Mouse (Mus musculus) MEL (cell line): Measurements from ENCODE around the gene Cenpb. TPM values are rescaled to one million over a fixed set of nuclear protein-coding genes. Genes with fewer than 3 reads are reported as not detected.

Experiments used
- DNase-seq: peaks from one replicate; pipeline ENCODE4 v3.0.0; 2011; ENCODE audit warnings: low read depth, low spot score
- H3K27ac ChIP-seq: 2 replicates; pipeline ENCODE4 v1.5.1; 2012; ENCODE audit warnings: low read depth, mild to moderate bottlenecking, control low read depth, low read length, moderate library complexity; ENCODE audit not compliant: control insufficient read depth
- H3K27me3 ChIP-seq, 2 experiments: fragments of 150-350 bp in 1 of 2; sonication (generic) in 1 of 2; 2 replicates each; pipeline ENCODE4 v1.6.1; 2012; ENCODE audit warnings: low read length in 2 of 2, mild to moderate bottlenecking in 2 of 2, improper control_type of control experiment in 1 of 2, moderate library complexity in 1 of 2; ENCODE audit not compliant: insufficient read depth in 2 of 2, control insufficient read depth in 1 of 2
- H3K36me3 ChIP-seq, 2 experiments: 2 replicates each; pipeline ENCODE4 v1.6.1; 2012 to 2014; ENCODE audit warnings: low read length in 2 of 2, improper control_type of control experiment in 1 of 2, inconsistent platforms in 1 of 2, mild to moderate bottlenecking in 1 of 2; ENCODE audit not compliant: insufficient read depth in 2 of 2, control insufficient read depth in 1 of 2
- H3K4me1 ChIP-seq, 2 experiments: fragments of 150-350 bp in 1 of 2; sonication (generic) in 1 of 2; 2 replicates each; pipeline ENCODE4 v1.6.1; 2012; ENCODE audit warnings: low read length in 2 of 2, improper control_type of control experiment in 1 of 2, mild to moderate bottlenecking in 1 of 2; ENCODE audit not compliant: insufficient read depth in 2 of 2, control insufficient read depth in 1 of 2
- H3K4me3 ChIP-seq, 2 experiments: fragments of 150-350 bp in 1 of 2; sonication (generic) in 1 of 2; 2 replicates each; pipeline ENCODE4 v1.5.1; 2012; ENCODE audit warnings: low read depth in 2 of 2, low read length in 2 of 2, mild to moderate bottlenecking in 2 of 2, moderate library complexity in 2 of 2, control low read depth in 1 of 2, improper control_type of control experiment in 1 of 2; ENCODE audit not compliant: control insufficient read depth in 1 of 2, insufficient read depth in 1 of 2
- H3K79me2 ChIP-seq: 2 replicates; pipeline ENCODE4 v1.6.1; 2012; ENCODE audit warnings: mild to moderate bottlenecking, low read length, moderate library complexity; ENCODE audit not compliant: control insufficient read depth, poor library complexity, insufficient read depth
- H3K9ac ChIP-seq: 2 replicates; pipeline ENCODE4 v1.6.1; 2012; ENCODE audit warnings: low read depth, mild to moderate bottlenecking, control low read depth, low read length, moderate library complexity; ENCODE audit not compliant: control insufficient read depth, poor library complexity, severe bottlenecking
- H3K9me3 ChIP-seq: fragments of 150-350 bp; sonication (generic); replicated peaks from 2 replicates; pipeline ENCODE4 v1.6.1; 2012; ENCODE audit warnings: mild to moderate bottlenecking, low read length, improper control_type of control experiment, moderate library complexity; ENCODE audit not compliant: insufficient read depth
- E2F4 ChIP-seq: IDR thresholded peaks from 2 replicates; pipeline ENCODE4 v1.6.1; 2011; ENCODE audit warnings: low read depth, low read length, improper control_type of control experiment, borderline replicate concordance
- ELF1 ChIP-seq: IDR thresholded peaks from 2 replicates; pipeline ENCODE4 v1.6.1; 2014; ENCODE audit warnings: low read depth, mild to moderate bottlenecking, inconsistent platforms, low read length, improper control_type of control experiment, moderate library complexity
- EP300 ChIP-seq, 2 experiments: IDR thresholded peaks; 2 replicates each; pipeline ENCODE4 v1.6.1; 2011; ENCODE audit warnings: improper control_type of control experiment in 2 of 2, low read length in 2 of 2, low read depth in 1 of 2, mild to moderate bottlenecking in 1 of 2
- ETS1 ChIP-seq: IDR thresholded peaks from 2 replicates; pipeline ENCODE4 v1.6.1; 2012; ENCODE audit warnings: low read depth, mild to moderate bottlenecking, inconsistent platforms, low read length, improper control_type of control experiment, moderate library complexity
- GABPA ChIP-seq: IDR thresholded peaks from 2 replicates; pipeline ENCODE4 v1.6.1; 2012; ENCODE audit warnings: low read depth, mild to moderate bottlenecking, inconsistent platforms, low read length, improper control_type of control experiment, moderate library complexity
- GATA1 ChIP-seq: IDR thresholded peaks from 2 replicates; pipeline ENCODE4 v1.6.1; 2011; ENCODE audit warnings: low read depth, low read length, improper control_type of control experiment
- HCFC1 ChIP-seq: IDR thresholded peaks from 2 replicates; pipeline ENCODE4 v1.6.1; 2012; ENCODE audit warnings: low read depth, mild to moderate bottlenecking, inconsistent platforms, low read length, improper control_type of control experiment, moderate library complexity
- KAT2A ChIP-seq: conservative IDR thresholded peaks from 2 replicates; pipeline ENCODE4 v1.6.1; 2012; ENCODE audit warnings: low read depth, low read length, improper control_type of control experiment, inconsistent platforms
- MAX ChIP-seq: IDR thresholded peaks from 2 replicates; pipeline ENCODE4 v1.6.1; 2011; ENCODE audit warnings: low read length, improper control_type of control experiment
- MAZ ChIP-seq: IDR thresholded peaks from 2 replicates; pipeline ENCODE4 v1.6.1; 2012; ENCODE audit warnings: low read depth, mild to moderate bottlenecking, inconsistent platforms, low read length, improper control_type of control experiment
- MXI1 ChIP-seq: IDR thresholded peaks from 2 replicates; pipeline ENCODE4 v1.6.1; 2011; ENCODE audit warnings: mild to moderate bottlenecking, low read depth, low read length, improper control_type of control experiment
- MYB ChIP-seq: IDR thresholded peaks from 2 replicates; pipeline ENCODE4 v1.6.1; 2011; ENCODE audit warnings: mild to moderate bottlenecking, low read depth, low read length, improper control_type of control experiment
- MYC ChIP-seq: IDR thresholded peaks from 2 replicates; pipeline ENCODE4 v1.6.1; 2011; ENCODE audit warnings: low read depth, mild to moderate bottlenecking, low read length, improper control_type of control experiment, moderate library complexity
- NELFE ChIP-seq: IDR thresholded peaks from 2 replicates; pipeline ENCODE4 v1.6.1; 2011; ENCODE audit warnings: low read depth, low read length, improper control_type of control experiment
- NRF1 ChIP-seq: IDR thresholded peaks from 2 replicates; pipeline ENCODE4 v1.6.1; 2014; ENCODE audit warnings: low read depth, mild to moderate bottlenecking, inconsistent platforms, low read length, improper control_type of control experiment, moderate library complexity; ENCODE audit not compliant: poor library complexity, insufficient read depth, severe bottlenecking
- POLR2A ChIP-seq, 2 experiments: IDR thresholded peaks; 2 replicates each; pipeline ENCODE4 v1.6.1; 2011 to 2012; ENCODE audit warnings: low read length in 2 of 2, mild to moderate bottlenecking in 2 of 2, control low read depth in 1 of 2, improper control_type of control experiment in 1 of 2, low read depth in 1 of 2, moderate library complexity in 1 of 2; ENCODE audit not compliant: control insufficient read depth in 1 of 2, insufficient read depth in 1 of 2, poor library complexity in 1 of 2
- POLR2AphosphoS2 ChIP-seq: IDR thresholded peaks from 2 replicates; pipeline ENCODE4 v1.6.1; 2011; ENCODE audit warnings: low read length, improper control_type of control experiment
- POLR2AphosphoS5 ChIP-seq: IDR thresholded peaks from 2 replicates; pipeline ENCODE4 v1.6.1; 2012; ENCODE audit warnings: low read depth, borderline replicate concordance, mild to moderate bottlenecking, inconsistent platforms, low read length, moderate library complexity, mixed read lengths
- RAD21 ChIP-seq: IDR thresholded peaks from 2 replicates; pipeline ENCODE4 v1.6.1; 2011; ENCODE audit warnings: mild to moderate bottlenecking, low read depth, low read length, improper control_type of control experiment
- RCOR1 ChIP-seq: IDR thresholded peaks from 2 replicates; pipeline ENCODE4 v1.6.1; 2012; ENCODE audit warnings: low read depth, mild to moderate bottlenecking, inconsistent platforms, low read length, improper control_type of control experiment
- SIN3A ChIP-seq: IDR thresholded peaks from 2 replicates; pipeline ENCODE4 v1.6.1; 2012; ENCODE audit warnings: low read length, improper control_type of control experiment, inconsistent platforms
- SMC3 ChIP-seq: IDR thresholded peaks from 2 replicates; pipeline ENCODE4 v1.6.1; 2011; ENCODE audit warnings: low read depth, low read length, improper control_type of control experiment
- TAL1 ChIP-seq: IDR thresholded peaks from 2 replicates; pipeline ENCODE4 v1.6.1; 2012; ENCODE audit warnings: mild to moderate bottlenecking, inconsistent platforms, low read length, moderate library complexity, mixed read lengths
- TBP ChIP-seq: IDR thresholded peaks from 2 replicates; pipeline ENCODE4 v1.8.0; 2011; ENCODE audit warnings: low read depth, low read length, improper control_type of control experiment
- UBTF ChIP-seq: IDR thresholded peaks from 2 replicates; pipeline ENCODE4 v1.6.1; 2012; ENCODE audit warnings: low read depth, mild to moderate bottlenecking, inconsistent platforms, low read length, improper control_type of control experiment, moderate library complexity, borderline replicate concordance; ENCODE audit not compliant: insufficient read depth
- USF1 ChIP-seq: IDR thresholded peaks from 2 replicates; pipeline ENCODE4 v1.6.1; 2014; ENCODE audit warnings: low read depth, mild to moderate bottlenecking, inconsistent platforms, low read length, improper control_type of control experiment, moderate library complexity
- USF2 ChIP-seq, 2 experiments: IDR thresholded peaks; 2 replicates each; pipeline ENCODE4 v1.6.1; 2011 to 2012; ENCODE audit warnings: improper control_type of control experiment in 2 of 2, low read length in 2 of 2, borderline replicate concordance in 1 of 2, inconsistent platforms in 1 of 2, low read depth in 1 of 2, mild to moderate bottlenecking in 1 of 2; ENCODE audit not compliant: insufficient read depth in 1 of 2
- ZC3H11A ChIP-seq: IDR thresholded peaks from 2 replicates; pipeline ENCODE4 v1.6.1; 2012; ENCODE audit warnings: low read depth, mild to moderate bottlenecking, inconsistent platforms, low read length, improper control_type of control experiment
- ZKSCAN1 ChIP-seq: IDR thresholded peaks from 2 replicates; pipeline ENCODE4 v1.6.1; 2012; ENCODE audit warnings: low read depth, mild to moderate bottlenecking, inconsistent platforms, low read length, improper control_type of control experiment, moderate library complexity
- polyA plus RNA-seq, 2 experiments: library from polyadenylated mRNA; stranded (reverse) in 1 of 2; unstranded in 1 of 2; fragments of >175 nt in 1 of 2; fragments of >200 nt in 1 of 2; gene quantifications; 2 replicates each; pipeline versions ENCODE4 v1.2.1 to v1.2.4; 2012; ENCODE audit warnings: low replicate concordance in 2 of 2, low read depth in 1 of 2; ENCODE audit not compliant: insufficient read length in 2 of 2, insufficient read depth in 1 of 2, missing spikeins in 1 of 2
- total RNA-seq: library from RNA; depleted of rRNA; stranded (reverse); fragments of 300-350 nt; gene quantifications from 2 replicates; pipeline ENCODE4 v1.2.3, GENCODE M21; 2012

Gene Cenpb
- total and polyA plus RNA-seq, 3 experiments: 24.3 to 34.9 TPM; not detected in 1

DNA sequence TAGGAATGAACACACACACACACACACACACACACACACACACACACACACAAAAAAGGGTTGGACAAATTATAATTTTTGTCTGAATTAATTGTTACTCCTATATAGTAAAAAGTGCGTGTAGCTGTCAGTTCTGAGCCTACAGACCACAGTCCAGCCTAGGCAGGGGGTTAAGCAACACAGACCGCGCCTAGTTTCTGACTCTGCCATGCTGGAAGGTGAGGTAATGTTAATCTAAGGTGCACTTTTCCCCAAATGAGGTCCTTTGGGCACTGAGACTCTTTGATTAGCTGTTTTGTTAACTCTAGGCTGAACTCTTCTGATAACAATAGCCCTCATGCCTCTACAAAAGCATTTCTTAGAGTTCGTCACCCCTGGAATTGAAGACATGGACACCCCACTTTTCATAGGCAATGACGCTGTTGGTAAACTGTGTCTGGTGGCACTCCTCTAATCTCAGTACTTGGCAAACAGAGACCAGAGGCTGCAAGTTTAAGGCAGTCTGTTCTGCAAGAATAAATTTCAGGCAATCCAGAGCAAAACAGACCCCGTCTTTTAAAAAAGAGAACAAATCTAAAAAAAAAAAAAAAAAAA is 24.0 kb upstream of the Cenpb start:
- Histone ChIP-seq H3K79me2 (no peaks in the 10 kb centered on the region), H3K27ac (no peak overlapping the region), H3K4me1 (peaks cover 7 to 45% of the 10 kb centered on the region in 2 experiments; a peak in 3 of 4 replicates), H3K9ac (no peak overlapping the region), H3K36me3 (peaks cover 0 to 25% of the 10 kb centered on the region in 2 experiments; a peak in 2 of 4 replicates), H3K27me3 (no peaks in the 10 kb centered on the region), H3K9me3 (no peaks in the 10 kb centered on the region), H3K4me3 (no peak overlapping the region)
- DNase-seq: no peak
- TF ChIP-seq MYB (no peak), TBP (no peak), HCFC1 (no peak), TAL1 (no peak), GATA1 (no peak), ZC3H11A (no peak), USF1 (no peak), ETS1 (no peak), POLR2A (IDR thresholded peaks at IDR 0.05; ENCODE audit: control insufficient read depth in 1 of 2, insufficient read depth in 1 of 2, low read depth in 1 of 2, low read length in 2 of 2, poor library complexity in 1 of 2) (no peak), UBTF (no peak), ELF1 (no peak), SMC3 (no peak), RAD21 (no peak), USF2 (IDR thresholded peaks at IDR 0.05; ENCODE audit: borderline replicate concordance in 1 of 2, insufficient read depth in 1 of 2, low read depth in 1 of 2, low read length in 2 of 2) (no peak), GABPA (no peak), POLR2AphosphoS5 (no peak), MAX (no peak), MYC (no peak), SIN3A (no peak), RCOR1 (no peak)

DNA sequence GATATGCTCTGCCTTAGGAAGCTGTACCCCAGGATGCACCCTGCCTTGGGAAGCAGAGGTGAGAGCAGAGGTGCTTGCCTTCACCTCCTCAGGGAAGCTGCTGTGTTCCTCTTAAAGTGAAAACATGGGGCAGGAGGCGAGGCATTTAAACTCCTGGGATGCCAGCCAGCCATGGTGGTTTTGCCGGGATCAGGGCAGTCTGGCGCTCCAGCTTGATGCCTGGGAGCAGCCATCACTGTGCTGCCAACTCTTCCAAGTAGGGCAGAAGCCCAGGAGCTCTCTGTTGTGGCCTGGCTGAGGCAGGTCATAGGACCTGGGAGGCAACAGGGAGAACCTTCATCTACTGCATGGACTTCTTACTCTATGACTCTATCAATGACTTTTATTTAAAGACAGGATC is 21.4 kb upstream of the Cenpb start:
- Histone ChIP-seq H3K27me3 (no peaks in the 10 kb centered on the region), H3K4me3 (no peak overlapping the region), H3K36me3 (peaks cover 0 to 18% of the 10 kb centered on the region in 2 experiments; a peak in 2 of 4 replicates), H3K4me1 (peaks cover 3 to 33% of the 10 kb centered on the region in 2 experiments; a peak in 3 of 4 replicates), H3K9ac (no peak overlapping the region), H3K27ac (no peak overlapping the region), H3K9me3 (no peaks in the 10 kb centered on the region), H3K79me2 (no peaks in the 10 kb centered on the region)
- TF ChIP-seq MYB: no peak
- no peak for TF ChIP-seq NELFE
- TF ChIP-seq GATA1: no peak
- no peak for TF ChIP-seq ETS1
- TF ChIP-seq ZKSCAN1: no peak
- TF ChIP-seq MAZ: no peak
- no peak for TF ChIP-seq RCOR1
- no peak for TF ChIP-seq USF2 (IDR thresholded peaks at IDR 0.05; ENCODE audit: borderline replicate concordance in 1 of 2, insufficient read depth in 1 of 2, low read depth in 1 of 2, low read length in 2 of 2)
- no peak for TF ChIP-seq NRF1
- TF ChIP-seq MXI1: no peak
- no peak for TF ChIP-seq EP300 (IDR thresholded peaks at IDR 0.05; ENCODE audit: low read depth in 1 of 2, low read length in 2 of 2)
- no peak for TF ChIP-seq SMC3
- no peak for TF ChIP-seq POLR2AphosphoS2
- TF ChIP-seq RAD21: no peak
- TF ChIP-seq KAT2A: no peak
- no peak for TF ChIP-seq E2F4
- TF ChIP-seq HCFC1: no peak
- no peak for DNase-seq
